Comparison of ENCODE assay signal across 8 mouse cellular contexts in genomic region chr10:75780769-75781578, GRCm38 (mm10). TPM values are rescaled to one million over a fixed set of nuclear protein-coding genes. Genes with fewer than 3 reads are reported as not detected.
A peak's percentile ranks its signal among the peaks of the same experiment; 100 is the strongest.
DNase-seq lines count a peak whose midpoint lies in the region; ATAC-seq and TF ChIP-seq lines count a peak whose summit lies in the region.

TSS of gene Gm20441 (minus strand) at chr10:75780954.
TSS of gene Gstt3 (minus strand) at chr10:75781414.

- H3K4me2 ChIP-seq in embryonic facial prominence, embryonic 12.5 days (replicated peaks): peak within 1 kb of the TSS; percentile 90
- H3K4me2 ChIP-seq in lung, embryonic 15.5 days: peak within 1 kb of the TSS; percentile 81
- peak within 1 kb of the TSS; percentile 72 for H3K4me2 ChIP-seq in neural tube, embryonic 15.5 days

- H3K9me3 ChIP-seq in embryonic facial prominence, embryonic 12.5 days: no peaks in the 10 kb centered on the region
- no peaks in the 10 kb centered on the region for H3K9me3 ChIP-seq in lung, embryonic 15.5 days
- H3K9me3 ChIP-seq in neural tube, embryonic 15.5 days (replicated peaks): no peaks in the 10 kb centered on the region

- 2% methylated on average over 28 of the region's 28 CpGs for WGBS in embryonic facial prominence, embryonic 12.5 days
- WGBS in kidney, adult 2 months: under 1% methylated on average over 28 of the region's 28 CpGs
- 2% methylated on average over 28 of the region's 28 CpGs for WGBS in lung, embryonic 15.5 days
- WGBS in neural tube, embryonic 15.5 days: 2% methylated on average over 28 of the region's 28 CpGs

- no peaks in the 10 kb centered on the region for H3K36me3 ChIP-seq in embryonic facial prominence, embryonic 12.5 days
- H3K36me3 ChIP-seq in kidney, adult 2 months (ENCODE audit: control insufficient read depth, insufficient read depth, low read length): no peaks in the 10 kb centered on the region
- no peaks in the 10 kb centered on the region for H3K36me3 ChIP-seq in lung, embryonic 15.5 days
- no peaks in the 10 kb centered on the region for H3K36me3 ChIP-seq in neural tube, embryonic 15.5 days

- peak within 1 kb of the TSS; percentile 47 for H3K4me3 ChIP-seq in embryonic facial prominence, embryonic 12.5 days
- H3K4me3 ChIP-seq in kidney, adult 2 months (ENCODE audit: insufficient read depth, low read depth, low read length): peak within 1 kb of the TSS; percentile 71
- H3K4me3 ChIP-seq in lung, embryonic 15.5 days: peak within 1 kb of the TSS; percentile 51
- H3K4me3 ChIP-seq in neural tube, embryonic 15.5 days (replicated peaks): peak within 1 kb of the TSS; percentile 40

- H3K4me1 ChIP-seq in embryonic facial prominence, embryonic 12.5 days: peaks cover 19% of the 10 kb centered on the region
- H3K4me1 ChIP-seq in kidney, adult 2 months (ENCODE audit: control insufficient read depth, insufficient read depth, low read length): no peaks in the 10 kb centered on the region; the same call in 1 of the 2 replicates
- H3K4me1 ChIP-seq in lung, embryonic 15.5 days: peaks cover 14% of the 10 kb centered on the region
- H3K4me1 ChIP-seq in neural tube, embryonic 15.5 days: peaks cover 10% of the 10 kb centered on the region

- no peak; the same call in 1 of the 2 replicates for ATAC-seq in embryonic facial prominence, embryonic 12.5 days (ENCODE audit: insufficient number of reproducible peaks, insufficient read depth, low FRiP score, low TSS enrichment)
- ATAC-seq in lung, embryonic 15.5 days (ENCODE audit: borderline replicate concordance, extremely low read depth, low FRiP score, low TSS enrichment): peak; percentile 87
- no peak for ATAC-seq in neural tube, embryonic 15.5 days (ENCODE audit: low FRiP score)

- peak; percentile 87 for TF ChIP-seq POLR2A in kidney, adult 2 months (IDR thresholded peaks at IDR 0.05; ENCODE audit: low read depth, low read length)

- H3K9ac ChIP-seq in embryonic facial prominence, embryonic 12.5 days: peak within 1 kb of the TSS; percentile 48
- peak within 1 kb of the TSS; percentile 54 for H3K9ac ChIP-seq in lung, embryonic 15.5 days
- peak within 1 kb of the TSS; percentile 35 for H3K9ac ChIP-seq in neural tube, embryonic 15.5 days (replicated peaks)

- 0 out of 2 replicates have a peak within 1 kb of the TSS, but pooled peaks have one; percentile 30 for H3K27ac ChIP-seq in embryonic facial prominence, embryonic 12.5 days
- H3K27ac ChIP-seq in kidney, adult 2 months (ENCODE audit: insufficient read depth, low read depth, low read length): peak within 1 kb of the TSS; percentile 92
- H3K27ac ChIP-seq in lung, embryonic 15.5 days: peak within 1 kb of the TSS; percentile 88
- H3K27ac ChIP-seq in neural tube, embryonic 15.5 days (replicated peaks): no peak within 1 kb of the TSS

- peak; percentile 71 to 73 for DNase-seq in urinary bladder, adult 18-20 months (ENCODE audit: low spot score in 2 of 2)
- DNase-seq in urinary bladder, postnatal 10 days (ENCODE audit: low spot score): no peak
- peak; percentile 79 to 89 for DNase-seq in heart, adult 9 months (ENCODE audit: low spot score in 2 of 2)
- DNase-seq in kidney, adult 2 months: peak; percentile 95
- no peak for DNase-seq in frontal cortex, adult 2 months (ENCODE audit: extremely low spot score in 1 of 2, low spot score in 1 of 2)

- H3K27me3 ChIP-seq in embryonic facial prominence, embryonic 12.5 days: peaks cover 16% of the 10 kb centered on the region
- H3K27me3 ChIP-seq in kidney, adult 2 months (replicated peaks; ENCODE audit: control insufficient read depth, insufficient read depth, low read length): no peaks in the 10 kb centered on the region
- peaks cover 21% of the 10 kb centered on the region; the same call in 1 of the 2 replicates for H3K27me3 ChIP-seq in lung, embryonic 15.5 days
- peaks cover 56% of the 10 kb centered on the region for H3K27me3 ChIP-seq in neural tube, embryonic 15.5 days (replicated peaks)

- TF ChIP-seq CTCF in kidney, adult 2 months (conservative IDR thresholded peaks at IDR 0.05; ENCODE audit: insufficient read depth, insufficient read length, low read depth, low read length): no peak

RNA-seq across cellular contexts. Expression of gene Gm20441, which starts in this region (rescaled TPM):
- not detected in 2 replicates for polyA plus RNA-seq in embryonic facial prominence, embryonic 12.5 days (2016; fragmentation: Nextera tagmentation; extraction: Ambion mirVana)
- not detected in 2 replicates for polyA plus RNA-seq in kidney, adult 2 months (2012; rRNA removed)
- polyA plus RNA-seq in lung, embryonic 15.5 days (2015; fragmentation: Nextera tagmentation; extraction: Ambion mirVana): not detected in 2 replicates
- polyA plus RNA-seq in neural tube, embryonic 15.5 days (2015; fragmentation: Nextera tagmentation; extraction: Ambion mirVana): 0.29 TPM in 1 of 2 replicates, not detected in the other
- polyA plus RNA-seq in frontal cortex, adult 2 months (2012; rRNA removed): not detected in 2 replicates

RNA-seq across cellular contexts. Expression of gene Gstt3, which starts in this region (rescaled TPM):
- 9.7 and 10.4 TPM in 2 replicates for polyA plus RNA-seq in embryonic facial prominence, embryonic 12.5 days (2016; fragmentation: Nextera tagmentation; extraction: Ambion mirVana)
- polyA plus RNA-seq in kidney, adult 2 months (2012; rRNA removed): 97.4 and 108 TPM in 2 replicates
- 27.7 and 27.8 TPM in 2 replicates for polyA plus RNA-seq in lung, embryonic 15.5 days (2015; fragmentation: Nextera tagmentation; extraction: Ambion mirVana)
- 1.3 and 5.3 TPM in 2 replicates for polyA plus RNA-seq in neural tube, embryonic 15.5 days (2015; fragmentation: Nextera tagmentation; extraction: Ambion mirVana)
- polyA plus RNA-seq in frontal cortex, adult 2 months (2012; rRNA removed): 8.6 and 10.4 TPM in 2 replicates

Comparison
In these comparisons a context has a peak if more than half of its experiments do, and no peak if none do; other contexts are left out.
1. DNase-seq: peak in urinary bladder, adult 18-20 months (2 of 2), heart, adult 9 months (2 of 2) and kidney, adult 2 months (single experiment); none in urinary bladder, postnatal 10 days (single experiment) and frontal cortex, adult 2 months (0 of 2).
2. Peak in every context shown above with its lines, with median percentiles within 50 percentile points of each other: H3K4me2 ChIP-seq, H3K4me3 ChIP-seq and H3K9ac ChIP-seq.